Mouse (Mus musculus): ENCODE data around the gene Nudt12.

Nudt12 gene

DNA sequence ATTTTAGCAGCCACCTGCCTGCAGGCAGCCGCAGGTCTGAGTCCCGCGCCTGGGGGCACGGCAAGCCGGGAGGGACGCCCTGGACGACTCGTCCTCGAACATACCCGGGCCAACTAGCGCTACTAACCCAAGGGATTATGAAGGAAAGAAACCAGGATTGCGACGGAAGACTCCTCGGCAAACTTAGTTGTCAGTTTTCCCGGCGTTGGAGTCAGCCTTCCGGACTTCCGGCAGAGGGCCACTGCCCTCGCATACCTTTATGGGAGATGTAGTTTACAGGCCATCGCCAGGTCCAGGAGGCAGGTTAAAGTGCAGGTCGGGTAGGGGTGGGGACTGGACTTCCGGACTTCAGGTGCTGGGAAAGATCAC lies at the start of gene Nudt12:
Gene Nudt12 (minus strand): TSS at position 282 of the 369 bp plus-strand sequence.
- DNase-seq (ENCODE audit: low spot score): peak; percentile 48

DNA sequence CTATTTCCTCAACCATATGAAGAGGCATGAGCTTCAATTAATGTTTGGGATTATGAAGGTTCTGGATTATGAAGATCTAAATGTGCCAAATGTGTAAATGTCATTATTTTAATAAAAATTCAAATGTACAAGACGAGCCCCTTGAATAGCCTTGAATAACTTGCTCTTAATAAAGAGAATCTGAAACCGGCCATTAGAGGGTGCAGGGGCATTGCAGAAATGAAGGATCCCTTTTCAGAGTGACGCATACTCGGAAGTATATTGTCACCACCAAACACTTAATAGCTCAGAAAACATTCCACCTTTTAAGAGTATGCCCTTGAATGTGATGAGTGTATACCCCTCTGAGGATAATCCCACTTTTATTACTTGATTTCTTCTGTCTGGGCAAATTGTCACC lies 40.1 kb upstream of the Nudt12 start:
- DNase-seq (ENCODE audit: low spot score): no peak

DNA sequence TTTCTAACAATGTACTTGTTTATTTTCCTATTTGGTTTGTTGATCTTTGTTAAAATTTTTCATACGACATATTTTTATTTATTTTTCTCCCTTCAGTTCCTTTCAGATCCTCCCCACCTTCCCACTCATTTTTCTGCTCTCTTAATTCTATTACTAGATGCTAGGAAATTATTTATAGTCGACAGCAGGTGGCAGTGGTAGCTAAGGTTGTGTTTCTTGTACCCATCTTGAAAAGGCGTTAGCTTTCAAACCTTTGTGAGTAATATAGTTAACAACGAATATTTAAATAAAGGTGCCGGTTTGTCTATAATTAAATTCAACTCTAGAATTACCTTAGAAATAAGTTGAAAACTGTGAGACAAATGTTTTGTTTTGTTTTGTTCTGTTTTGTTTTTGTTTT lies 26.6 kb upstream of the Nudt12 start:
- no peak for DNase-seq (ENCODE audit: low spot score)

DNA sequence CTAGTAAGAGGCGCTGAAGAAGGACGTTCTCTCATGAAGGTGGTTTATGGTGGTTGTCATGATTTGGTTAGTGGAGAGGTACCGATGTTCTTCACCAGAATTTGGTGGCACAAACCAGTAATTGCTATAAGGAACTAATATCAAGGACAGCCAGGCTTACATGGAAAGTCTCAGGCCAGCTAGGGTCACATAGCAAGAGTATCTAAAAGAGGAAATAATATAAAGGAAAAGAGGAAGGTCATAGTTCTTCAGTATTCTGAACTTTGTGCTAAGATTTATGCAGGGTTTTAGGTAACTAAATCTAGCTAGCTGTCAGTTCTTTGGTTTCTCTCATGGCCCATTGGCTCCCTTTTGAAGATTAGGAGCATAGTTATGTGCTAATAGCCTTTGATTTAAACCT lies 20.3 kb upstream of the Nudt12 start:
- no peak for DNase-seq (ENCODE audit: low spot score)

DNA sequence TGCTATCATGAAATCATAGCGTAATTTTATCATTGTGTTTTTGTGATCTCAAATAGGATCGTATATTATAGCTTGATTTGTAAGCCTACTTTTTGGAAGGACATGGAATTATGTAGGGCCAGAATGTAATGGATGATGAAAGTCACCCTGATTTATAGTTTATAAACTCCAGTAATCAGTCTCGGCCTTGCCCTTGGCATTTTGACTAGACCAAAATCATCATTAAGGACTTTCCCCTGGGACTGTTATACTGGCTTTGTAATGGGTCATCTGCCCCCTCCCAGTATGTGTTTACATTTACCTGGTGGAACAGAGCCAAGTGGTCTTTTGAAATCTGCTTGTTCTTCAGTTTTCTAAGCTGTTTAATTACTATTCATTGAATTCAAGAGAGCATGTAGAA lies 13.2 kb upstream of the Nudt12 start:
- no peak for DNase-seq (ENCODE audit: low spot score)

DNA sequence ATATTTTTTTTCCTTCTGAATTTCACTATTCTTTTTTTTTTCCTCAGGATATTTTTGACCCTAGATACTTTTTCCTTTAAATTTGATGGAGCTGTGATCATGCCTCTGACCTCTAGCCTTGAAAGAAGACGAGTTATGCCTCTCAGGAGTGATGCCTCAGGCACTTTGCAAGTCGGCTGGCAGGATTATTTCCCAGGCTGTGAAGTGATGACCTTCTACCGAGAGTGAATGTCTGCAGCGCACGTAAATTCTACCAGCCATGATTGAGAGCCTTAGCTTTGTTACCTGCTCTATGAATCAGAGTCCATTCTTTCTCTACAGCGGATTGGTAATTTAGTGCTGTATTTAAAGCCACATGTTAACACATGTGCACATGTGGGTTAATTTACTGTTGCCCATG lies 11.3 kb upstream of the Nudt12 start:
- DNase-seq (ENCODE audit: low spot score): no peak

DNA sequence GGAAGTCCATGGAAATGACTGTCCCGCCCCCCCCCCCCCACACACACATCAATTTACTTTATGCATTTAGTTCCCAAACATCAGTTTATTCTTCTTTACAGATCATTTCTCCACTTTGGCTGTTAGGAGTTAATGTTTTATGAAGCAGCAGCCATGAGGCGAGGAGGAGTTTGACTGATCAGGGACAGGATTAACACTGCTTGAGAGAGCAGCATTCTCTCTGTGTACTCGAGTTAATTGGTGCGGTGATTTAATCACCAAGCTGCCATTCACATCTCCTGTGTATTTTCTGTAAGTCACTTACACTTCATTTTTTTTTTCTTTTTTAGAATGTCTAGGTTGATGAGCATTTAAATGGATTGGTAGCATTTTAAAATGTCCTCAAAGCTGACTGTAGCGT lies 10.8 kb upstream of the Nudt12 start:
- no peak for DNase-seq (ENCODE audit: low spot score)

DNA sequence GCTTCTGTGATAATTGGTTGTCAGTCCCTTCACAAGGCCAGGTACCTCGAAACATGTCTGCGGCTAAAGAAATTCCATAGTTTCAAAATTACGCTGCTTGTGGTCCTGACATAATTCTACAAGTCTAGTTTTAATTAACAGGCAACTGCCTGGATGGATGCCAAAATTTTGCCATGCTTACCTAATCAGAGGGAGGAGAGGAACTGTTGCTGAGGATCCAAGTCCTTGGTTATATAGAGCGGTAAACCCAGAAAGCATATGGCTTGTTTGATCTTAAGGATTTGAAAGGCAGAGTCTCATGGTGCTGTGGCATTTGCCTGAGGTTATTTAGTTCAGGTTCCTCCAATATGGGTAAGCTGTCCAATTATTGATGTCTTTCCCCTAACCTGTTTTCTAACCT lies 5.5 kb upstream of the Nudt12 start:
- DNase-seq (ENCODE audit: low spot score): no peak

DNA sequence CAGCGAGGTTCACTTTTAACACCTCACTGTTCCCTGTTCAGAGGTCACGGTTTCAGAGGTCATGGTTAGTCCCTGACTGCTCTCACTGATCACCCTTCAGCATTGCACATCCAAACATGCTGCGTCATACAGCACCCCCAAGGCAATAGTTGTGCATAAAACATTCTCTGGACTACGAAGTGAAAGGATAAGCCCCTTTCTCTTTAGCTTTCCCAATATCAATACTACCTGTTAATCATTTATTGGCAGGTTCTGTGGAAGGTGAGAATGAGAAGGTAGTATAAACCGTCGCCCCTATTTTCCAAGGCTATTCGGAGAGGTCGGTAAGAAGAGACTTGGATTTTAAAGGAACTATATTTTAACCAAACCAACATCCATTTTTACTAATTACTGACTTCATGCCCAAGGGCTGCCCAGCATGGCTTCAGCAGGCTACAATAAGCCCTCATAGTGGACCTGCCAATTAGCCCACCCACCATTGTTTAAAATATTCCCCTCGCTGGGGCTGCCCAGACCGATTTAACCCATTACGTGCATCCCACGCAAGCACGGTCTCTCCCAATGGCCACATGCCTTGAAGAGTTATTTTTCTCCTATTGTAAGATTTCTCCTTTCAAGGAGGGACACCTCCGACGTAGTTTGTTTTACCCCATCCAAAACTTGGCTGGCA lies 616 bp downstream of the Nudt12 start:
- DNase-seq (ENCODE audit: low spot score): no peak

DNA sequence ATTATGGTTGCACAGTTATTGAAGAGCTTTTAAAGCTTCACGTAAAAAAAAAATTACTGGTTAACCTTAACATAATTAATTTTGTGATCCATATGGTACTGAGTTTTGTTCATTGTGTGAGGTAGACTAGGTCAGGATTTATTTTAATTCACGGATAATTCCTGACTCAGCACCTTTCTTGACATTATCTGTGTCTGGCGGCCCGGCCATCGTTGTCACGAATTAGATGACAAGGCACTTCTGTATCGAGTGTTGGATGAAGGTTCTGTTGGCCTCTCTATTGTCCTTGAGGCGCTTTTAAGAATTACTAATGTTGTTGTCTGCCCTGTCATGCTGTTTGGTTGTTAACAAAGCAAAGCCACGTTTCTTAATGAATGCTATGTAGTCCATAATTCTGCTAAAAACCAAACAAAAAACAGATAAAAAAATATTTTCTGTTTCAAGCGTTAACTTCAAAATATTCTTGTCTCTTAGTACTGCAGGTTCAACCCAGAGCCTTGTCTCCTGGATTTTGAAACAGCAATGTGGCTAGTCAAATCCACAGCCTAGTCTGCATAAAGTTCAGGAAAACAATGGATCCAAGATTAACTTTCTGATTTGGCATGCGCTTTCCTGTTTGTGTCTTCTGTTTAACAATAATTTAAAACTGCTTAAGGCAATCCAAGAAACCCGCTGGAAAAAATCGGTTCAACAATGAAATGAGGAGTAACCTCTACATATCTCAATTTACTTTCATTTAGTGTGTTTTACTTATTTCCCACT lies 1.4 kb downstream of the Nudt12 start:
- no peak for DNase-seq (ENCODE audit: low spot score)

DNA sequence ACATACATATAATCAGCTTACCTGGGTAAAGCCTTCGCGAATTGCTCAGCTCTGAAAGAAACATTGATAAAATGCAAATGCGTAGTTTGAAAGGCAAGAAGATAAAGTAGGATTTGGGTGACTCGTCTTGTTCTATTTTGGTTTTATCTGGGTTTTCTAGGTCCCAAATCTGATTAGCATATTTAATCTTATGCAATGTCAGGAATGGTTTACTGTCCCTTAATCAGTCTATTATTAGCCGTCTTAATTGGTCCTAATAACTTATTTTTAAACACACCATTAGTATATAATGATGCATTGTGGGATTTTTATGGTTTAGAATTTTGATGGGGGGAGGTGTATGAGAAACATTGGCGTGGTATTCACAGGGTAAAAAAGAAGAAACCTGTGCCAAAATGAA lies 21.9 kb downstream of the Nudt12 start, which contains the start of gene Pdzph1:
Gene Pdzph1 (minus strand): TSS at position 101 of the 400 bp plus-strand sequence.
- no peak for DNase-seq (ENCODE audit: low spot score)

DNA sequence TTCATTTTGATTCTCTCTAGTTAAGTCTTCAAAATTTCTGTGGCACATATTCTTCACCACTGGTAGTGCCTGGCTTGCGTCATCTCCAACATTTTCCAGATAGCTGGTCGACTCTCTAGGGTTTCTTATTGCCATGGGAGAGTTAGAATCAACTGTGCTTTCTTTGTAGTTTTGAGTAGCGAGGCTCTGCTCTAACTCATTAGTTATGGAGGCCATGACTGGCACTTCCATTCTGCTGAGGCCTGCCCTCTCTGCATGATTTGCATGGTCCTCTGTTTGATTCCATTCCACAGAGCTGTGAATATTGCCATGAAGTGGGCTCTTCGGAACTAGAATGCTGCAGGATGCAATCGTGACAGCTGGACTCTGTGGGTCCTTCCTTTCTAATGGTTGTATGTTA lies 39.9 kb downstream of the Nudt12 start:
- no peak for DNase-seq (ENCODE audit: low spot score)

DNA sequence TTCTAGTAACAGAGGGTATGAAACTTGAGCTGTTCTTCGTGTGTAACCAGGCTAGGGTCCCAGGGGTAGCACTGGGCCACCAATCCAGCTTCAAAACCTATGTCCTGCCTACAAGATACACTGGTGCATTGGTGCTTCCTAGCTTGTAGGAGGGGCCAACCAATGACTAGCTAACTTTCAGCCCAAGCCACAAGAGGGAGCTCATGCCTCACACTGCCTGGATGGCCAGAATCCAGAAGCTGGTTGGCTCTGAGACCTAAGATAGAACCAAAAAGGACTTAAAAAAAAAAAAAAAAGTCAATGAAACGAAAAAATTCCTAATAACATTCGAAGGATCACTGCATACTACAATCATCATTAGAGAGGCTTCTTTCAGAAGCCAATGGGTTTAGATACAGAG lies 53.3 kb downstream of the Nudt12 start:
- DNase-seq (ENCODE audit: low spot score): no peak

DNA sequence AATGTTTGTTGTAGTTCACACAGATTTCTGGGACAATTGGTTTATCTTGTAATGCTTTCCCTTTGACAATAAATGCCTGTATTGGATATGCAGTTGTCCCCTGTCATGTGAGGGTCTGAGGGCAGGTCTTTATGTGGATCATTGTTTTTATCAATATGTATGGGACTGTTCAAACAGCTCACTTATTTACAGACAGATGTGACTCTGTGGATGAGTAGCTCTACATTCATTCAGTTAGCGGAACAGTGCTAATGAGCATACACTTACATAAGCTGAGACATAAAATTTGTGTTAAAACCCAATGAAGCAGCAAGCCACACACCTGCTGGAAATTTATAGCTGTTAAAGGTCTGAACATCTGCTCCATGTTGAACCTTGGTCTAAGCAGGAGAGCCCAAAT lies 56.1 kb downstream of the Nudt12 start:
- no peak for DNase-seq (ENCODE audit: low spot score)

Data from T-cell, adult 2 months (primary cell).